Mouse (Mus musculus): Measurements from ENCODE around the gene Gm17334. TPM values are rescaled to one million over a fixed set of nuclear protein-coding genes. Genes with fewer than 3 reads are reported as not detected.

The Gm17334 gene
- total RNA-seq, 2 experiments from 2014 or later = 1.1 TPM; not detected in 1

GRCm38 (mm10) chr11:53796409-53797151 lies 23.6 kb upstream of the Gm17334 start:
- peak; percentile 76 to 87 for DNase-seq

GRCm38 (mm10) chr11:53795813-53796212 lies 22.8 kb upstream of the Gm17334 start:
- DNase-seq = no peak

- peak in 1 of 2 experiments; percentile 61 for DNase-seq
Measured at GRCm38 (mm10) chr11:53794671-53795557, 21.9 kb upstream of the Gm17334 start.

GRCm38 (mm10) chr11:53794015-53794414 lies 21.0 kb upstream of the Gm17334 start:
- DNase-seq = no peak

GRCm38 (mm10) chr11:53792986-53793385 lies 20.0 kb upstream of the Gm17334 start:
- no peak for DNase-seq

- no peak for DNase-seq
Measured at GRCm38 (mm10) chr11:53789277-53789676, 16.3 kb upstream of the Gm17334 start.

- peak; percentile 63 to 80 for DNase-seq
Measured at GRCm38 (mm10) chr11:53788196-53788595, 15.2 kb upstream of the Gm17334 start.

- DNase-seq = peak; percentile 39 to 58
Measured at GRCm38 (mm10) chr11:53786058-53787031, 13.4 kb upstream of the Gm17334 start.

GRCm38 (mm10) chr11:53785311-53785936 lies 12.4 kb upstream of the Gm17334 start:
- no peak for DNase-seq

GRCm38 (mm10) chr11:53783288-53783687 lies 10.3 kb upstream of the Gm17334 start:
- DNase-seq = no peak

GRCm38 (mm10) chr11:53781964-53782363 lies 9.0 kb upstream of the Gm17334 start:
- DNase-seq = no peak

GRCm38 (mm10) chr11:53781201-53781775 lies 8.3 kb upstream of the Gm17334 start:
- no peak for DNase-seq

- DNase-seq = no peak
Measured at GRCm38 (mm10) chr11:53780262-53780661, 7.3 kb upstream of the Gm17334 start.

- DNase-seq = no peak
Measured at GRCm38 (mm10) chr11:53779808-53780207, 6.8 kb upstream of the Gm17334 start.

- DNase-seq = no peak
Measured at GRCm38 (mm10) chr11:53778455-53778854, 5.5 kb upstream of the Gm17334 start.

- DNase-seq = no peak
Measured at GRCm38 (mm10) chr11:53777736-53778135, 4.7 kb upstream of the Gm17334 start.

GRCm38 (mm10) chr11:53774659-53775255 lies 1.8 kb upstream of the Gm17334 start:
- DNase-seq = no peak

- DNase-seq = no peak
Measured at GRCm38 (mm10) chr11:53773641-53774360, 814 bp upstream of the Gm17334 start.

- DNase-seq = no peak
Measured at GRCm38 (mm10) chr11:53772536-53772935, 451 bp downstream of the Gm17334 start.
